Mouse (Mus musculus) frontal cortex, postnatal 10 days (tissue): ENCODE results near the gene Olfr1532-ps1.
"Not testable (repeated sequence)": the region's sequence is repeated elsewhere in the genome, so short reads cannot be mapped to it uniquely, and the experiment has no call there.

ENCODE experiments used
- DNase-seq, 2 experiments: peaks; one replicate each; pipeline ENCODE4 v3.0.0; 2022; ENCODE audit warnings: low spot score in 2 of 2, mixed read lengths in 1 of 2

The Olfr1532-ps1 gene

GRCm38 (mm10) chr7:106907676-106908075, at the start of gene Olfr1532-ps1:
Gene Olfr1532-ps1, plus strand, starts transcription at chr7:106908001.
- DNase-seq: no peak

GRCm38 (mm10) chr7:106862885-106863284, 44.9 kb upstream of the Olfr1532-ps1 start, which contains the start of gene Olfr704:
Gene Olfr704, plus strand, starts transcription at chr7:106863185.
- DNase-seq: no peak

GRCm38 (mm10) chr7:106876791-106877190, 31.0 kb upstream of the Olfr1532-ps1 start, which contains the start of gene Olfr705:
Gene Olfr705, minus strand, starts transcription at chr7:106876891.
- no peak for DNase-seq

- DNase-seq: no peak
Measured at GRCm38 (mm10) chr7:106888062-106888461, 19.7 kb upstream of the Olfr1532-ps1 start, which contains the start of gene Olfr706. Gene Olfr706, minus strand, starts transcription at chr7:106888162.

GRCm38 (mm10) chr7:106901141-106901540, 6.7 kb upstream of the Olfr1532-ps1 start, which contains the start of gene Olfr707:
Gene Olfr707, minus strand, starts transcription at chr7:106901241.
- not testable (repeated sequence) for DNase-seq

GRCm38 (mm10) chr7:106920961-106921360, 13.2 kb downstream of the Olfr1532-ps1 start:
- DNase-seq: not testable (repeated sequence)

GRCm38 (mm10) chr7:106932119-106932518, 24.3 kb downstream of the Olfr1532-ps1 start, which contains the start of gene Olfr709-ps1:
Gene Olfr709-ps1, minus strand, starts transcription at chr7:106932219.
- DNase-seq: no peak

- DNase-seq: no peak
Measured at GRCm38 (mm10) chr7:106948212-106948611, 40.4 kb downstream of the Olfr1532-ps1 start, which contains the start of gene Olfr710. Gene Olfr710, minus strand, starts transcription at chr7:106948312.

- no peak for DNase-seq
Measured at GRCm38 (mm10) chr7:106963837-106964236, 56.0 kb downstream of the Olfr1532-ps1 start, which contains the start of gene Olfr6. Gene Olfr6, minus strand, starts transcription at chr7:106963937.
